Mouse (Mus musculus): ENCODE results near the gene Olfr1093. TPM values are rescaled to one million over a fixed set of nuclear protein-coding genes. Genes with fewer than 3 reads are reported as not detected.

Olfr1093 gene
- not detected for total RNA-seq (2021)

DNA sequence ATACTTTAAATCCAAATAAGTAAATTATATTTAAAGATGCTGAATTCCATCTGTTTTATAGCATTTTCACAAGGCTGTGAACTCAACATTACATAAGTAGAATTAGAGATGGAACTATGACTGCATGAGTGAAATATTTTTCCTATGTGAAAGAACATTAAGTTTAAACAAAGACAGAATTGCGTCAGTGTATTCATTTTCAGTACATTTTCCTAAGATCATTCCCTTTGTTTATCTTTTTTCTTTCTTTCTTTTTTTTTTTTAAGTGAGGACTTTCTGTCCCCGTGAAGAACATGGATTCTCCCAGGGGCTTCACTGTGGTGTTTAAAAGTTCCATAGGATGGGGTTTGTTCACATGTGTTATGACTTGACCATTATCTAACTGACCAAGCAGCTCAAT, at the start of gene Olfr1093:
Olfr1093 (plus strand) TSS at position 301 of the 400 bp plus-strand sequence.
- DNase-seq (ENCODE audit: extremely low spot score in 1 of 2, low spot score in 2 of 2): no peak
- intact Hi-C loops (cut with DNase I): no loop called here

DNA sequence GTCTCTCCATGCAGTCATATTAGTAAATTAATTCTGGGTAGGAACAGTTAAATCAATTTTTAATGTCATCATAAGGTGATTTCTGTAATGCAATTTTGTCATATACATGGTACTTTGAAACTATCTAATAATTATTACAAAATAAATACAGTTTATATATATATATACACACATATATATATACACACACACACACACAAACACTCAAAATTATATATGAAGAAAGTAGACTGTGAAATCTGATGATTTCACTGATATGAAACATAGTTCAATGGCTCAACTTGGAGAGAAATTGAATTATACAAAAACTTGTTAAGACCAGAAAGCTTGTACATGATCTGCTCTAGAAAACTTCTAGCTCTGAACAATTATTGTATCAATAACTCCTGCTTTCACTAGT, 48.7 kb upstream of the Olfr1093 start, which contains the start of gene Olfr1089:
Olfr1089 (minus strand) TSS at position 101 of the 400 bp plus-strand sequence.
- no peak for DNase-seq (ENCODE audit: extremely low spot score in 1 of 2, low spot score in 2 of 2)
- intact Hi-C loops (cut with DNase I): no loop called here

DNA sequence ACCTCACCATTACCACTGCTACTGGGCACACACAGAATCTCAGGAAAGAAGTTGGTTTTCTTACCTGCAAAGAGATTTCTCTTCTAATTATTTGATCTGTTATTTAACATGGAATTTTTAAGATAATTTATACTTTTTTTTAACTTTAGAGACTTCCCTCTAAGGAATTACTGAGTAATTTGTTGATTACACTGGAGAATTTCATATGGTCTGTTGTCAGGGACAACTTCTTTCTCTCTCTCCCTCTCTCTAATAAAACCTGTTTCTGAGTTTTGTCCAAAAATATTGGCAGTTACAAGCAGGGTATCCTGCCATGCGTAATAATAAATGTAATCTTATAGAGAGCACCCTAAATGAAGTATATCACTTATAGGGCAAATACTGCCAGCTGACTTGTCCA, 23.4 kb upstream of the Olfr1093 start, which contains the start of gene Olfr1090:
Olfr1090 (minus strand) TSS at position 101 of the 400 bp plus-strand sequence.
- no peak for DNase-seq (ENCODE audit: extremely low spot score in 1 of 2, low spot score in 2 of 2)
- intact Hi-C loops (cut with DNase I): no loop called here

GRCm38 (mm10) chr2:86761050-86761449, 21.2 kb upstream of the Olfr1093 start:
- intact Hi-C loops (cut with DNase I): no loop called here

DNA sequence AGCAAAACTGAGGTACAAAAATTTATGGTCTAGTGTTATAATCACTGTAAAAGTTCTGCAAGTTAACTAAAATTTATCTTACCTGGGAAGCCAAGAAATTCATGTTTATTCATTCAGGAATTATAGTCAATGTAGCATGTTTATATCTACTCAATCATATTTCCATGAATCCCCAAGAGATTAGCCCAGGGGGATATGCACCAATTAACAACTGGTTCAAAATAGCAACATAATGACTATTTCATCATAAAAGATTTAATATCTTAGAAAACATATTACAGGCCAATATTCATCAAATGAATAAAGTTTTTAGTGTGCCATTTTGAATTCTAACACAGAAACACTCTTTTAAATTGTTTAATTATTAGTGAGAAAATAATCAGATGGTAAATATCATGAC, 27.6 kb downstream of the Olfr1093 start, which contains the start of gene Olfr141:
Olfr141 (minus strand) TSS at position 101 of the 400 bp plus-strand sequence.
- no peak for DNase-seq (ENCODE audit: extremely low spot score in 1 of 2, low spot score in 2 of 2)
- intact Hi-C loops (cut with DNase I): no loop called here

More at GRCm38 (mm10) chr2:86761050-86761449, 21.2 kb upstream of the Olfr1093 start:
- DNase-seq (ENCODE audit: extremely low spot score in 1 of 2, low spot score in 2 of 2): no peak

DNA sequence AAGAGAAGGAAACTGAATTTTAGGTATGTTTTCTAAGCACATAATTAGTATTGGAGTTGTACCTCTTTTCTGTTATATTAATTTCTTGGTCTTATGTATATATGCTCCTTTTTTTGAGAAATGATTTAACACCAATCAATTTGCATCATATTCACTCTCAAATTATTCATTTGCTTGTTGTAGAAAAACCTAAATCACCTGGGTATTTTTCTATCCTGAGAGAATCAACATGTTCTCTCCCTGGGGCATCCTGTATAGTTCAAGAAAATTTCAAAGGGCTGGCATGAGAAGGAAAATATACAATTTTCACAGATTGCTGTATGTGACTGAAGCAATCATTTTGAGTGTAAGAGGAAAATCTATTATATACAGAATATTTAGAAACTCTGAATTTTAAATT, 42.1 kb downstream of the Olfr1093 start, which contains the start of gene Olfr1094:
Olfr1094 (plus strand) TSS at position 301 of the 400 bp plus-strand sequence.
- no peak for DNase-seq (ENCODE audit: extremely low spot score in 1 of 2, low spot score in 2 of 2)
- intact Hi-C loops (cut with DNase I): no loop called here

Other genes with a start within 250 kb of the Olfr1093 start
- gene Olfr1079, start 240.0 kb upstream of the Olfr1093 start, total RNA-seq (2021): not detected
- not detected for gene Olfr1080, start 224.2 kb upstream of the Olfr1093 start, total RNA-seq (2021)
- gene Olfr1082, start 183.5 kb upstream of the Olfr1093 start, total RNA-seq (2021): not detected
- gene Olfr1084, start 142.8 kb upstream of the Olfr1093 start, total RNA-seq (2021): not detected
- not detected for gene Olfr1085, start 120.5 kb upstream of the Olfr1093 start, total RNA-seq (2021)
- not detected for gene Olfr1086, start 102.4 kb upstream of the Olfr1093 start, total RNA-seq (2021)
- gene Olfr1087, start 84.1 kb upstream of the Olfr1093 start, total RNA-seq (2021): not detected
- gene Olfr1089, start 48.8 kb upstream of the Olfr1093 start, total RNA-seq (2021): not detected
- gene Olfr1090, start 23.5 kb upstream of the Olfr1093 start, total RNA-seq (2021): not detected
- not detected for gene Olfr141, start 27.5 kb downstream of the Olfr1093 start, total RNA-seq (2021)
- not detected for gene Olfr1094, start 42.2 kb downstream of the Olfr1093 start, total RNA-seq (2021)
- not detected for gene Olfr1095, start 69.2 kb downstream of the Olfr1093 start, total RNA-seq (2021)
- gene Gm13723, start 92.3 kb downstream of the Olfr1093 start, total RNA-seq (2021): not detected
- gene Olfr1097, start 109.7 kb downstream of the Olfr1093 start, total RNA-seq (2021): not detected
- gene Olfr1098, start 142.1 kb downstream of the Olfr1093 start, total RNA-seq (2021): not detected
- gene Olfr1099, start 178.2 kb downstream of the Olfr1093 start, total RNA-seq (2021): not detected
- gene Olfr1100, start 197.5 kb downstream of the Olfr1093 start, total RNA-seq (2021): not detected
- gene Olfr1101, start 208.7 kb downstream of the Olfr1093 start, total RNA-seq (2021): not detected
- gene Olfr1102, start 215.9 kb downstream of the Olfr1093 start, total RNA-seq (2021): not detected
- not detected for gene Olfr1104, start 244.6 kb downstream of the Olfr1093 start, total RNA-seq (2021)